ENCODE assay signal across 26 mouse cellular contexts in the genomic region with DNA sequence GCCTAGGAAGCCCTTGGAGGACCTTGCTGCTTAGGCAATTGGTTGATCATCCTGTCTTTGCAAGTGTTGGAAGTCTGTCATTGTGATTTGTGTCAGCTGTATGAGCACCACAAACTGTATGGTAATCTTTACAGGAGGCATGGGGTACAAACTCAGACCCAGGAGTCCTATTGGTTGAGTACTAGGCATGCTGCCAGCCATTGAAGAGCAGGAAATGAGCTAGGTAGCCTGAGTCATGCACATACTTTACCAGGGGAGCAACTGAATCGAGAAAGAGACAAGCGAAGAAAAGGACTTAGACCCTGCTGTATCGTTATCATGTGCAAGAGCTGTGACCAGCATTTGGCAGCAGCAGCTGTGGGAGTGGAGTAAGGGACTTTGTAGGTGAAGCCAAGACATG. TPM values are rescaled to one million over a fixed set of nuclear protein-coding genes. Genes with fewer than 3 reads are reported as not detected.
DNase-seq lines count a peak whose midpoint lies in the region; ATAC-seq and TF ChIP-seq lines count a peak whose summit lies in the region.
"Had no signal": no experiment of that assay in that cellular context is flagged by ENCODE, and none has a peak within 500 bp of the region (broad histone marks: within the 10 kb centered on the region; RNA-seq: fewer than 3 reads in every experiment).

No protein-coding gene starts in this region.

- 0 out of 2 replicates have a peak overlapping the region, but pooled peaks have one; percentile 13 for H3K27ac ChIP-seq in kidney, embryonic 15.5 days
- no peak overlapping the region; the same call in 1 of the 2 replicates for H3K27ac ChIP-seq in intestine, postnatal 0 days (ENCODE audit: low read depth, low read length)
- H3K27ac ChIP-seq in midbrain, embryonic 16.5 days (ENCODE audit: low read length), result no peak overlapping the region
- H3K27ac ChIP-seq: forebrain, embryonic 10.5 days; hindbrain, embryonic 15.5 days; kidney, postnatal 0 days; liver, embryonic 13.5 days; midbrain, embryonic 10.5 days; neural tube, embryonic 12.5 days; stomach, embryonic 15.5 days had no signal

- no peak overlapping the region for H3K4me3 ChIP-seq in kidney, embryonic 15.5 days (replicated peaks)
- H3K4me3 ChIP-seq in intestine, postnatal 0 days (ENCODE audit: low read depth, low read length), result no peak overlapping the region
- H3K4me3 ChIP-seq in midbrain, embryonic 16.5 days (ENCODE audit: low read depth, low read length), result no peak overlapping the region
- H3K4me3 ChIP-seq: embryonic facial prominence, embryonic 15.5 days; forebrain, embryonic 10.5 days; heart, embryonic 12.5 days; hindbrain, embryonic 15.5 days; liver, embryonic 13.5 days; midbrain, embryonic 10.5 days; neural tube, embryonic 12.5 days; stomach, embryonic 15.5 days had no signal

- no peak overlapping the region for H3K4me2 ChIP-seq in kidney, embryonic 15.5 days
- H3K4me2 ChIP-seq in intestine, postnatal 0 days (replicated peaks; ENCODE audit: low read depth), result no peak overlapping the region
- no peak overlapping the region for H3K4me2 ChIP-seq in midbrain, embryonic 16.5 days (ENCODE audit: low read length)
- H3K4me2 ChIP-seq: embryonic facial prominence, embryonic 15.5 days; heart, embryonic 12.5 days; hindbrain, embryonic 15.5 days; liver, embryonic 13.5 days; neural tube, embryonic 12.5 days; stomach, embryonic 15.5 days had no signal

- no peak for TF ChIP-seq CTCF in intestine, postnatal 0 days (IDR thresholded peaks at IDR 0.05; ENCODE audit: low read depth)

- H3K27me3 ChIP-seq in kidney, embryonic 15.5 days, result no peaks in the 10 kb centered on the region
- no peaks in the 10 kb centered on the region for H3K27me3 ChIP-seq in intestine, postnatal 0 days (replicated peaks; ENCODE audit: control insufficient read depth, insufficient read depth, low read length)
- H3K27me3 ChIP-seq in midbrain, embryonic 16.5 days (ENCODE audit: control insufficient read depth, insufficient read depth, low read depth, low read length), result no peaks in the 10 kb centered on the region
- H3K27me3 ChIP-seq: embryonic facial prominence, embryonic 15.5 days; heart, embryonic 12.5 days; hindbrain, embryonic 15.5 days; liver, embryonic 13.5 days; neural tube, embryonic 12.5 days; stomach, embryonic 15.5 days had no signal

- peaks cover 100% of the 10 kb centered on the region for H3K36me3 ChIP-seq in kidney, embryonic 15.5 days
- H3K36me3 ChIP-seq in intestine, postnatal 0 days (ENCODE audit: control insufficient read depth, insufficient read depth), result peaks cover 67% of the 10 kb centered on the region
- peaks cover 37% of the 10 kb centered on the region for H3K36me3 ChIP-seq in midbrain, embryonic 16.5 days (ENCODE audit: control insufficient read depth, insufficient read depth, low read length)

- peaks cover 15% of the 10 kb centered on the region for H3K4me1 ChIP-seq in kidney, embryonic 15.5 days
- H3K4me1 ChIP-seq in intestine, postnatal 0 days (replicated peaks; ENCODE audit: control insufficient read depth, insufficient read depth, low read length), result no peaks in the 10 kb centered on the region
- H3K4me1 ChIP-seq in midbrain, embryonic 16.5 days (ENCODE audit: control insufficient read depth, insufficient read depth, low read length), result peaks cover 11% of the 10 kb centered on the region

- H3K9ac ChIP-seq in kidney, embryonic 15.5 days, result no peak overlapping the region
- no peak overlapping the region for H3K9ac ChIP-seq in intestine, postnatal 0 days (ENCODE audit: low read depth, low read length)
- no peak overlapping the region for H3K9ac ChIP-seq in midbrain, embryonic 16.5 days (ENCODE audit: low read depth, low read length)
- H3K9ac ChIP-seq: embryonic facial prominence, embryonic 15.5 days; forebrain, postnatal 0 days; heart, embryonic 12.5 days; hindbrain, embryonic 15.5 days; liver, embryonic 13.5 days; neural tube, embryonic 12.5 days; stomach, embryonic 15.5 days had no signal

- ATAC-seq in kidney, embryonic 15.5 days (replicated peaks; ENCODE audit: low FRiP score), result no peak
- ATAC-seq in intestine, postnatal 0 days, result peak; percentile 39; the same call in 1 of the 2 replicates
- ATAC-seq in midbrain, embryonic 16.5 days, result no peak
- ATAC-seq: CD4-positive, CD25-positive, alpha-beta regulatory T cell, adult 4 months; forebrain, postnatal 0 days had no signal

- H3K9me3 ChIP-seq in kidney, embryonic 15.5 days (replicated peaks), result no peaks in the 10 kb centered on the region
- H3K9me3 ChIP-seq in intestine, postnatal 0 days (ENCODE audit: control insufficient read depth), result no peaks in the 10 kb centered on the region
- H3K9me3 ChIP-seq in midbrain, embryonic 16.5 days (replicated peaks; ENCODE audit: control insufficient read depth, low read length, poor library complexity, severe bottlenecking), result no peaks in the 10 kb centered on the region
- H3K9me3 ChIP-seq: embryonic facial prominence, embryonic 15.5 days; forebrain, embryonic 10.5 days; heart, embryonic 12.5 days; hindbrain, embryonic 15.5 days; liver, embryonic 13.5 days; midbrain, embryonic 10.5 days; neural tube, embryonic 12.5 days; stomach, embryonic 15.5 days had no signal

- no peak for DNase-seq in kidney, postnatal 10 days
- DNase-seq in 3T3-L1 (ENCODE audit: low read depth, low spot score) (peak; percentile 88), MN1 (ENCODE audit: low spot score) (peak; percentile 53)
- DNase-seq in spleen, adult 18-20 months, result no peak
- DNase-seq in left cerebral cortex, postnatal 25 days (ENCODE audit: low spot score in 2 of 2), result no peak
- DNase-seq: adrenal gland, postnatal 14 days; cerebellum, adult 11 months; cerebellum, postnatal 10 days; forebrain, postnatal 0 days; heart, postnatal 36 days; kidney, adult 11 months; liver, embryonic 13.5 days; thymus, adult 18-20 months; thymus, postnatal 4 days had no signal

- WGBS in kidney, embryonic 15.5 days, result 76% methylated on average over 3 of the region's 3 CpGs
- 39% methylated on average over 3 of the region's 3 CpGs for WGBS in intestine, postnatal 0 days
- WGBS in midbrain, embryonic 16.5 days, result 77% methylated on average over 3 of the region's 3 CpGs

- intact Hi-C loops in left cerebral cortex, postnatal 25 days (cut with DNase I), result no loop called here

RNA-seq across cellular contexts. Expression of a gene that starts 8.1 kb away (rescaled TPM):
- polyA plus RNA-seq in kidney, embryonic 15.5 days (2015; fragmentation: Nextera tagmentation; extraction: Ambion mirVana), result 9.5 and 10.1 TPM in 2 replicates
- 3.2 and 3.7 TPM in 2 replicates for polyA plus RNA-seq in intestine, postnatal 0 days (2015; fragmentation: Nextera tagmentation; extraction: Ambion mirVana)
- total RNA-seq in left cerebral cortex, postnatal 25 days (2021), result 100 to 1,000 TPM; 116 to 118 TPM
- polyA plus RNA-seq in midbrain, embryonic 16.5 days (2015; fragmentation: Nextera tagmentation; extraction: Ambion mirVana), result 21.0 and 22.4 TPM in 2 replicates

RNA-seq across cellular contexts. Expression of a gene that starts 9.3 kb away (rescaled TPM):
- polyA plus RNA-seq in kidney, embryonic 15.5 days (2015; fragmentation: Nextera tagmentation; extraction: Ambion mirVana), result 615 and 646 TPM in 2 replicates
- polyA plus RNA-seq in intestine, postnatal 0 days (2015; fragmentation: Nextera tagmentation; extraction: Ambion mirVana), result 423 and 444 TPM in 2 replicates
- 100 to 1,000 TPM; 164 to 168 TPM for total RNA-seq in left cerebral cortex, postnatal 25 days (2021)
- polyA plus RNA-seq in midbrain, embryonic 16.5 days (2015; fragmentation: Nextera tagmentation; extraction: Ambion mirVana), result 504 and 541 TPM in 2 replicates

RNA-seq across cellular contexts. Expression of a gene that starts 9.4 kb away (rescaled TPM):
- 6.3 and 6.4 TPM in 2 replicates for polyA plus RNA-seq in kidney, embryonic 15.5 days (2015; fragmentation: Nextera tagmentation; extraction: Ambion mirVana)
- polyA plus RNA-seq in intestine, postnatal 0 days (2015; fragmentation: Nextera tagmentation; extraction: Ambion mirVana), result 1.2 and 1.3 TPM in 2 replicates
- 10 to 100 TPM; 34.8 to 36.0 TPM for total RNA-seq in left cerebral cortex, postnatal 25 days (2021)
- polyA plus RNA-seq in midbrain, embryonic 16.5 days (2015; fragmentation: Nextera tagmentation; extraction: Ambion mirVana), result 70.4 and 74.3 TPM in 2 replicates

RNA-seq across cellular contexts. Expression of a gene that starts 37.5 kb away (rescaled TPM):
- polyA plus RNA-seq in kidney, embryonic 15.5 days (2015; fragmentation: Nextera tagmentation; extraction: Ambion mirVana), result 26.4 TPM in 2 replicates
- polyA plus RNA-seq in intestine, postnatal 0 days (2015; fragmentation: Nextera tagmentation; extraction: Ambion mirVana), result 9.8 and 11.1 TPM in 2 replicates
- 10 to 100 TPM; 14.9 to 19.2 TPM for total RNA-seq in left cerebral cortex, postnatal 25 days (2021)
- polyA plus RNA-seq in midbrain, embryonic 16.5 days (2015; fragmentation: Nextera tagmentation; extraction: Ambion mirVana), result 34.9 and 35.7 TPM in 2 replicates

RNA-seq across cellular contexts. Expression of a gene that starts 56.5 kb away (rescaled TPM):
- 3.5 and 3.9 TPM in 2 replicates for polyA plus RNA-seq in kidney, embryonic 15.5 days (2015; fragmentation: Nextera tagmentation; extraction: Ambion mirVana)
- 2.3 and 3.0 TPM in 2 replicates for polyA plus RNA-seq in intestine, postnatal 0 days (2015; fragmentation: Nextera tagmentation; extraction: Ambion mirVana)
- 10 to 100 TPM; 17.7 to 18.9 TPM for total RNA-seq in left cerebral cortex, postnatal 25 days (2021)
- polyA plus RNA-seq in midbrain, embryonic 16.5 days (2015; fragmentation: Nextera tagmentation; extraction: Ambion mirVana), result 3.1 and 3.6 TPM in 2 replicates

Comparison
In these comparisons a context has a peak if more than half of its experiments do, and no peak if none do; other contexts are left out.
1. DNase-seq: peak in 3T3-L1 (single experiment) and MN1 (single experiment); none in kidney, postnatal 10 days (single experiment), spleen, adult 18-20 months (0 of 2) and left cerebral cortex, postnatal 25 days (0 of 2).